Mouse (Mus musculus) brain, embryonic 14.5 days (tissue): Measurements from ENCODE around the gene Nphs1.

ENCODE experiments used
- CTCF ChIP-seq: fragments of 200-500 bp; IDR thresholded peaks from 2 replicates; pipeline ENCODE4 v1.5.1; 2012; ENCODE audit warnings: inconsistent platforms, mild to moderate bottlenecking, moderate library complexity, borderline replicate concordance; ENCODE audit not compliant: insufficient read depth, insufficient read length; ENCODE audit errors: extremely low read depth
- POLR2A ChIP-seq: fragments of 200-500 bp; IDR thresholded peaks from 2 replicates; pipeline ENCODE4 v1.6.1; 2012; ENCODE audit warnings: mild to moderate bottlenecking, inconsistent platforms, borderline replicate concordance; ENCODE audit not compliant: poor library complexity, insufficient read depth, insufficient read length, severe bottlenecking; ENCODE audit errors: extremely low read depth

- TF ChIP-seq POLR2A: no peak
- no peak for TF ChIP-seq CTCF
Measured at GRCm38 (mm10) chr7:30524487-30524886, 66.4 kb downstream of the Nphs1 start.
